Mouse (Mus musculus) heart, postnatal 4 days (tissue): ENCODE results near the gene Sobp. TPM values are rescaled to one million over a fixed set of nuclear protein-coding genes. Genes with fewer than 3 reads are reported as not detected.

Experiments
- DNase-seq: peaks from one replicate; pipeline ENCODE4 v3.0.0; 2021
- total RNA-seq, 2 experiments: library from RNA; stranded (reverse); gene quantifications; 2 replicates each; pipeline ENCODE4 v1.2.3; 2021

Sobp gene
- total RNA-seq, 2 experiments from 2014 or later = 12.2 to 13.0 TPM

DNA sequence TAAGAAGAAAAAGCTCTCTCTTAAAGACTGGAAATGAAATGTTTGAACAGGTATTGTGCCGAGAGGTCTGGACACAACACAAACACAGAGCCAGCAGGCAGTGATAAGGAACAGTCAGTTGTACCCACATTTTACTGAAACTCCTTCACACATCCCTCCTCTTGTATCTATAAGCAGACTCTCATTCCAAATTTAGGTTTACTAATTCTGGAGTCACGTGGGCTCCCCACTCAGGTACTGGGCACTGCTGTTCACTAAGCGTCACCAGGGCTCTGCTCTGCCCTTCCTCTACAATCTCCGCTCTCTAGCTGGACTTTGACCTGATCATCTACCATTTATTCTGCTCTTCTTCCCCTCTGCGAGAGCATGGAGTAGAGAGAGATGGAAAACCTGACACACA lies 15.4 kb downstream of the Sobp start:
- DNase-seq = no peak

DNA sequence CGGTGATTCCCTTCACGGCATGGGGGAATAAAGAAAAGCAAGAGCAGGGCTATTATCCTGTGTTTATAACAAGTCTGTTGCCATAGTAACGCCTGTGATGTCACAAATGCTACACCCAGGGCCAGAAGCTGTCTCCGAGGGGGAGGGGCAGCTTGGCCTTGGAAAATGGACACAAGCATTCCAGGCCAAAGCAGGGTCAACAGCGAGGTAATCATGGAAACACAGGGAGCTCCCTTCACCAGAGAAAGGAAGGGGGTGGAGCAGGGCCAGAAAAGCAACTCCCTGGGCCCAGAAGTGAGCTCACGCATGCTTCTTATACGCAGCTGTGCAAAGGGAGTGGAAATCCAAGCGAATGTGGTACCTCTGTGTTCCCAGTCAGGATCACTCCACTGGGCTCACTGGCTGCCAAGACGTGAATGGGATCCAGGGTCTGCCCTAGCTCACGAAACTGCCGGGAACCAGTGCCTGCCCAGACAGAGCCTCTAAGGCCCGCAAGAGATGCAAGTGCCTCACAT lies 19.2 kb downstream of the Sobp start:
- peak; percentile 86 for DNase-seq

DNA sequence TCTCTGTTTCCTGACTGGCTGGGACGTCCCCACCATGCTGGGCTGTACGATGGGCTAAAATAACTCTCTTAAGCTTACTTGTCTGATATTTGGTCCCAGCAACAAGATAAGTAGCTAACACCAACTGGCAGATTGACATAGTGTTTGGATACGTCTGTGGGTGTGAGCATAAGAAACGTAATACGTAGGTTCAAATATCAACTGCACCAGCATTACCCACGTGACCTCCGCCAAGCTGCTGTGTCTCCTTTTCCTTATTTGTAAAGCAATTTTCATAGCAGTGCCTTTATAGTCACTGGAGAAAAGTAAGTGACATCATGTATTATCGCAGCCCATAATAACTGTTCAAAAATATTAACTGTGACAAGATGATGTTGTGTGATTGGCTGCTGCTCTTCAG lies 21.7 kb downstream of the Sobp start:
- no peak for DNase-seq

DNA sequence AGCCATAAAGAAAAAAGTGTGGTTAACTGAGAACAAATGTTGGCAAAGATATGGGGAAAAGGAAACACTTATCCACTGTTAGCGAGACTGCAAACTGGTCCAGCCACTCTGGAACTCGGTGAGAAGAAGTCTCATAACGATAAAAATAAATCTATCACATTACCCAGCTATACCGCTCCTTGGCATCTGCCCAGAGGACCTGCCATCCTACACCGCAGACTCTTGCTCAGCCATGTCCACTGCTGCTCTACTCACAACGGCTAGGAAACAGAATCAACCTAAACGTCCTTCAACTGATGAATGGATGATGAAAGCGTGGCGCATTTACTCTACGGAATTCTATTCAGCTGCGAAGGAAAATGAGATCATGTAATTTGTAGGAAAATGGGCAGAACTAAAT lies 25.9 kb downstream of the Sobp start:
- no peak for DNase-seq

DNA sequence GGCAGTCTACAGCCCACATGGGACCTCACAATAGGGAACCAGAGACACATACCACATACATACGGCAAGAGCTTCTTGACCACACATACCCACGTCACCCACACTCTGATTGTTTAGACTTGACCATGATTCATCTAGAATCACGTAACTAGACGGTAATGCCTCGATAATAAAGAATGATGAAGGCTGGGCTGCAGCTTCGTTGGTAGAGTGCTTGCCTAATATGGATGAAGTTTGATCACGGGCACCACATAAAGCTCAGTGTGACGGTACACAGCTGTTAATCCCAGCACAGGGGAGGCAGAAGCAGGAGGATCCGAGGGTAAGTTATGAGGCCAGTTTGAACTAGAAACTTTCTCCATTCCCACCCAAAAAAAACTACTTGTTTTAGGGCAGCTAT lies 31.2 kb downstream of the Sobp start:
- no peak for DNase-seq

DNA sequence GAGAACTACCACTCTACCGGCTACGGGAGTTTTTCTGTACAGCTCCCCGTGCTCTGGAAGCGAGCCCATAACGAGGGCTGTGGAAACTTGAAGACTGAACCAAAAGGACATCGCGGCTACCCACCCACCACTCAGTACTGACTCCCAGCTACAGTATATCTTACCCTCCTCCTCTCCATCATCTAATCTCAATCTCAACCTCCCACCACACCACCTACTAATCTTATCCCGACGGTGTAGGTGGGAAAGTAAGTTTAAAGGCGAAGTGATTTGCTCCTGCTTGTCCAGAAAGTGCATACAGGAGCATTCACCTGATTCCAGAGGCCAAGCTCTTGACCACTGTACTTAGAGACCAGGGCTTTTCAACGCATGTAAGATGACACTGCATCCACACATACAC lies 40.3 kb downstream of the Sobp start:
- DNase-seq = no peak

DNA sequence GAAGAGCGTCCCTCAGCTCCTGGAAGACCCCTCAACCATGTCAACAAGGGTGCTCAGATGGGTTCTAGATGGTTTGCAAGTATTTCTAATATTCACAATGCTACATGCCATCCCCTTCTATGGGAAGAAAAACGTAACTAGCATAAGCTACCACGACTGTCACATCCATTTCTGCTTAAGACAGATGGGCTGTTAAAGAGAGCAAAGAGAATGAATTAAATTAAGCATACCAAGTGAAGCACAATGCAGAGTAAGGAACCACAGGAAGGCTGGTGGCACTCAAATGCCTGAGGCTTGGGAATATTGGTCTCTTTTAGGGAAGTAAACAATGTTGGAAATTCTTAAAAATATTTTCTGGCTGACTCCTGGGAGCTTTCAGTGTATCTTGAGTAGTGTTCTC lies 45.6 kb downstream of the Sobp start:
- no peak for DNase-seq

DNA sequence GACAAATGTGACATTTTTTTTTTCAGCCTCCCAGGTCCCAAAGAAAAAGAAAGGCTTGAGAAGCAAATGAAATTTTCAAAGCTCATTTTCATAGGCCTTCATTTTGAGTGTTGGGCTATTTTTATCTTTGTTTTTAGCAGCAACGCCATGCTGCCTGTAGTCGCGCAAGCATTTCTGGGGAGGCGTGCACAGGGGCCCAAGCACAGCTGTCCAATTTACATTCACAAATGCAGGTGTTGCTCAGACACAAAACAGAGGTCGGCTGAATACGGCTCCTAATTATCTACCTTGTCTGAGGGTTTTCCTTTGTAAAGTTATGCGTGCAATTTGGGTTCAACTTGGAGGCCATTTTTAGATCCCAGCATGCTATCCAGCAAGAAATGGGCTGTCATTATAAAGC lies 49.8 kb downstream of the Sobp start:
- DNase-seq = no peak

DNA sequence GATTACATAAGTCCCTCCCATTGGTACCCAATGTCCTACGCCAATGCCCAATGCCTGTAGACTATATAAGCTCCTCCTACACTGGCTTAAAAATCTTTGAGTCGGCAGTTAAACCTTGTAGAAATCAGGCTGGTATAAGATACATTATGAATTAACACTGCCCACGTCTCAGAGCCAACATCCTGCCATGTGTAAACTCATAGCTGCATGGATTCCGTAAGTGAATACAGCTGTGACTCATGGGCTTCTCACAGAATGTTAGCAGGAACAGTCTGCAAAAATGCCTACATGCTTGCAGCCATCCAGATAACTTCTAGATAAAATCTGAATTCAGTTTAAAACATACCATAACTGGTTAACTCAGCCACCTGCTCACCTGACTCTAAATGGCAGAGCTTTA lies 50.2 kb downstream of the Sobp start:
- no peak for DNase-seq

DNA sequence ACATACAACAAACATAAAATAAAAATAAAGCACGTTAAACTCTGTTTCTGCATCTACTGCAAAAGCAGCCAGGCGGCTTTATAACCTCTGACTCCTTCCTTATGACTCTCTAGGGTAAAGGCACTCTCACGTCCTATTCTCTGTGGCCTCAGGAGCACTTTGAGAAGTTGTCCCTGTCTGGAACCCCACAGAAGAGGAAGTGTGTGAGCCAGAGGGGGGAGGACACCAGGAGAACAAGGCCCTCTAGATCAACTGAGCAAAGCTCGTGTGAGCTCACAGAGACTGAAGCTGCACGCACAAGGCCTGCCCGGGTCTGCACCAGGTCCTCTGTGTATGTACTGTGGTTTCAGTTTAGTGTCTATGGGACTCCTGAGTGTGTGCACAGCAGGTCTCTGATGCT lies 50.9 kb downstream of the Sobp start:
- no peak for DNase-seq

DNA sequence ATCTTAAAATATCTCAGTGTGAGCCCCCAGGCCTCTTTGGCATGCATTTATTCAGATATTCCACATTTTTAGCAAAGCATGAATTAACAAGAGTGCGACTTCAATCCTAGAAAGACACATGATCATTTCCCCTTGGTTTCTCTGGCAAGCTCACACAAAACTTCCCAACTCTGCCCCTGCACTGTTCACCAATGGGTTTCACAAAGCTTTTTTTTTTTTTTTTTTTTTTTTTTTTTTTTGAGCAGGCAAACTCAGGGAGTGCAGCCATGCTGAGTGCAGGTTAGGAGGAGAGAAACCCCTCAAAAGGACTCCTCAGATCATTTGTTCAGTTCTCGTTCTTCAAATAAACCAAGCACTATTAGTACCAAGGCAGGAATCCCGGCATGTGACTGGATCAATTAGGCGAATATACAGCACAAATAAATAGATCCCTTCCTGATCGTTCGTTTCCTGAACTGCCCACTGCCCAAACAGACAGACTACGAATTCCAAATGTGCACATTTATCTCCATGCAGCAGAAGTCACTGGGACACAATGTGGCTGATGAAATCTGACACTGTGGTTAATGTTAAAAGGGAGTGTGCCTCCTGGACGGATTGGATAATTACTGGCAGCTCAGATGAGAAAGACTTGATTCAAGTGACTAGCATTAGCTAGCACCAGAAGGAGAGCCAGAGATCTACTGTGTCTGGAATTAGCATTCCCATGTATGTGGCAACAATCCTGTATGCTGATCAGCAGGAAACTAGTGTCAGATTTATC lies 53.5 kb downstream of the Sobp start:
- no peak for DNase-seq

DNA sequence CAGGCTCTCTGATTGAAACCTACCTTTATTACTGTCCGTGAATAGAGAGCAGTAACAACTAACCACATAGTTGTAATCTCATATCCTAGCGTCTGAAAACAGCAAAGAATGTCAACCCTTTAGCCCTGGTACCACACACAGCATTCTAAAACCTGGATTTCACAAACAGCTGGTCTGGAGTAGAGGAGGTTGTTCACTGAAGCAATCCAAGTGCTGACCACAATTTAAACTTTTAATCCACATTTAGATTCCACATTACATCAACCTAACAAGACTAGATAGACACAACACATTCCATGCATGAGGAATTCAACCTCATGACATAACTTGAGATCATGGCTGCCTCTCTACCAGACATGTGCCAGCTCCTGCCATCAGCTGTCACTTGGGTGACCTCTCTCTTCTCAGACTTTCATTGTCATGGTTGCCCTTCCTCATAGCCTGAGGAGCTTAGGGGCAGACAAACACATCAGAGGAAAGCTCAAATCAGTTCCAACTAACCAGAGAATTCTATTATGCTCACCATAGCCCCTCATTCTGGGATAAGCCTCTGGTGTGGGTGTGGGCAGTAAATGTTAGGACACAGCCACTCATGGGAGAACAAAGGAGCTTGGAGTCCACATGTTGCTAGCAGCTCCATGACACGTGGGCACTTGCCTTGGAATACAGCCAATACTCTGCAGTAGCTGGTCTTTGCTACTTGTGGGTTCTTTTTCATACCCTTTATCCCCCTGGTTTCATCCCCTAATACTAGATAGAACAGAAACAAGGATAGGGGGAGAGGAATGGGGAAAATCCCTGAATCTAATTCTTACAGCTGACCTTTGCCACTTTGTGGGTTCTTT lies 58.0 kb downstream of the Sobp start:
- DNase-seq = no peak

DNA sequence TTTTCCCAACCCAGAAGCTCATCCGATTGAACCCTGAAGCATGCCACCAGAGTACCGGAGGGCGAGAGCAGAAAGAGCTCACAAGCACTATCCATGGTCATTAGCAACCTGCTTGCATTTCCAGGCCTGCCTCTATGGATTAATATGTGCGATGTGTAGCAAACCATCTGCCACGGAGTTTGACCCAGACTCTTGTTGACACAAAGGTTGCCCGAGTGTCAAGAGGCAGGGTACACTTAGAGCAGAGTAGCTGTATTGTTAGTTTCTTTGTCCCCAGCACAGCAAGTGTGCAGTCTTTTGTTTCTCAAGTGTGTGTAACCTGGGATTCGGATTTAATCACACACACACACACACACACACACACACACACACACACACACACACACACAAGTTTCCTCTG lies 62.0 kb downstream of the Sobp start:
- DNase-seq = no peak

DNA sequence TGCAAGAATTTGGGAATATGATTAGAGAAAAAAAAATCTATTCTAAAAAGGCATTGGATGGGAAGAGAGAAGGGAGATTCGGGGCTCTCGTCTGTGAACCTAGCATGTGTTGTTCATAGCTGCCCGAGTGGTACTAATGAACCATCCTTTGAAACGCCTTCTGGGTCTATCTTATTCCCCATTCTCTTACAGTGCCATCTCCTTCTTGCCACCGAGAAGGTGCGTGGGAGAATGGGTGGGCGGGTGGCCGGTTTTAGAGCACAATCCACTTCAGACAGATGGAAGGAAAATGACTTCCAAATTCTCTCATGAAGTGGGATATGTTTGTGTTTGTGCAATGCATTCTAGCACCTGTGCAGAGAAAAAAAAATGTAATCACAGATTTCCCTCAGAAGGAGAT lies 67.7 kb downstream of the Sobp start:
- no peak for DNase-seq

DNA sequence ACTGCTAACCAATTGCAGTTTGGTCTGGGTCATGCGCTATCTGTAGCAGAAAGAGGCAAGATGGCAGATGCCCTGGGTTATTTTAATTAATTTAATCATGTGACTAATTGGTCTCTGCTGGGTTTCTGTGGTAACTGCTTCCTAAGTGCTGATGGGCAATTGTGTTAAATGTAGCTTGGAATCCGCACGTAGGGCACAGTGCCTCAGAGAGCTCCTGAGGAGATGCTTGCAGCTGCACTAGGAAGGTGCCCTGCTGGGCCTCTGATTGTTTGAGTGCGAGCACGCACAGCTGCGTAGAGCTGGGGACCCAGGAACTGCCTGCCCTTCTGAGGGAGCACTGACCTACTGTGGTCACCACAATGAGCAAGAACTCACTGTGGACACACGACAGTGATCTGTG lies 68.1 kb downstream of the Sobp start:
- DNase-seq = no peak

DNA sequence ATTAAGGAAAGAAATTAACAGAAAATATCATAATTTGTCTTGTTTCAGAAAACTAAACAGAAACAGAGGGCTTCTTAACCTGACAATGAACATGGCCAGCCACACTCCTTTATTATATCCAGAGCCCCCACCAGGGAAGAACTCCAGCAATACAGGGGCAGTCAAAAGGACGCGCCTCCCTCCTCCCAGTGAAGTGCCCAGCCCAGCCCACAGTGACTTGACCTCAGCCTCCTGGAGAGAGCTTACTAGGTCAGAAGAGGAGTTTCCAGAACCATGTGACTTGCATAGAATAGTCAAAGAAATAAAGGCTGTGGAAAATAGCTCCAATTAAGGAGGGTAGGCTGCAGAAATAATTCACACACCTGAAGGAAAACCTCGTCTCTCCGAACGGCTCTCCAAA lies 73.8 kb downstream of the Sobp start:
- no peak for DNase-seq

DNA sequence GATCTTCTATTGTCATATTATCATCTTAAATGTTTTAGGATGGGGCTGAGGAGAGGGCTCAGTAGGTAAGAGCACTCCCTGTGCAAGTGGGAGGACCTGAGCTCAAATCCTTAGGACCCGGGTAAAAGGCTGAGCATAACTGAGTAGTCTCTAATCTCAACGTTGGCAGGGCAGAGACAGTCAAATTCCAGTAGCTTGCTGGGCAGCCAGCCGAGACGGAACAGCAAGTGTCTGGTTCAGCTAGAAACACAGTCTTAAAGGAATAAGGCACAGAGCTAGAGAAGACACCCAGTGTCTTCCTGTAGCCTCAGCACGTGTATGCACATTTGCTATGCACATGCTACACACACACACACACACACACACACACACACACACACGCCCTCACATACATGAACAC lies 75.1 kb downstream of the Sobp start:
- DNase-seq = no peak

DNA sequence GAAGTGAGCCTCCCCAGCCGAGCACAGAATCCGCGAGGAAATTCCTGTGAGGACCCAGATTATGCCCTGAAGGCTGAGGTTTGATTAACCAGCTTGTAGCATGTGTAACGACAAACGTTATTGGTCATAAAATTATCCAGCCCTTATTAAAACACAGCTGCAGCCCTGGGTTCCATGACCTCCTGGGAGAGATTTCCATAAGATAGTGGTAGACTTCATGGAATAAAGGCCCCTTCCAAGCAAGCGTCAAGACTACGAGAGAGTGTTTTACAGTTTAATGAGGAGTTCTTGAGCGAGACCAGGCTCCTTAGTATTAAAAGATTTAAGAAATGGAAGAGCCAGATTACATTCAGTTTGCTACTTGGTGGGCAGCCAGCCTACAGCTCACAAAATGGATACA lies 76.6 kb downstream of the Sobp start:
- no peak for DNase-seq

DNA sequence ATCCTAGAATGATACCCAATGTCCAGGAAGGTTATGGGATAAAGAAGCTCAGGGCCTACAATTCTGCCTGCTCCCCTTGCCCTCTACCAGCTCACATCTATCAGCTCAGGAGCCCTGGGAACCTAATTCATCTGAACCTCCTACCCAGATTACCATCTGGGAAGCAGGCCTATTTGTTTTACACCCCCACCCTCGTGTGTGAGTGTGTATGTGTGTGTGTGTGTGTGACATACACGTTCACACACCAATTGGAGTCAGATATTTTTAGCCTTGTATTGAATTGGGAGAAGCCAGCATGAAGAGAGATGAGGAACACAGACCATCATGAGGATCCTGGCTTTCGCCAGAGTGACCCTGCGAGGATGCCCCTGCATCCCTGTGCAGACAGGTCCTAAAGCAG lies 77.7 kb downstream of the Sobp start:
- no peak for DNase-seq

DNA sequence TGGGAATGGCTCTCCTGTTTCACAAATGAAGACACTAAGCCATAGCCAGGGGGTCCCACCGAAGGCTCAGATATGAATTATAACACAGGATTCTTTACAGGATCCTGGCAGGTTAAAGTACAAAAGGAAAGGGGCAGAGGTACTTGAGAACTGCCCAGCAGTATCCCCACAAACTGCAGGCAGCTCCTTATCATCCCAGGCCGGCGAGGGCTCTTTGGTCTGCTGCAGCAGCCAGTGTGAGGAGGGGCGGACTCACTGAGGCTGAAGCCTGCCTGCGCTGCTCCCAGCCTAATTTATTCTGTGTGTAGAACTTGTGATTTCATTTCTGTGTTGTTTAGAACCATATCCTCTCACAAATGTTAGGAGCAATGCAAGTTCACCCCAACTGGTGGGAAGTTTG lies 79.8 kb downstream of the Sobp start:
- no peak for DNase-seq

DNA sequence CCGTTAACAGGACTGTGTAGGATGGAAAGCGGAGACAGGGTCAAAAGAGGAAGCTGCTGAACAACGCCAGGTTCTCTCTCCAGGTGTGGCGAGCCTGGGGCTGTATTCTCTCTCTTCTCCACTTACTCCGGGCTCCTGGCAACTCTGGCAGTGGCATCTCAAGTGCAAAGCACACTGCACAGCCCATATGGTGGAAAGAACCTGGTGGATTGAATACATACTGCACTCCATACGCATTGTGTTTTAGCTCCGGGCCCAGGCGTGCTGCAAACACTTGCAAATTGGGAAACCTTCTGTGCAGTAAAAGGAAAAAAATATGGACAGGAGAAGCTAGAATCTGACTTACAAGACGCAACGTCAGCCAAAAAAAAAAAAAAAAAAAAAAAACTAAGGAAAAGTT lies 80.9 kb downstream of the Sobp start:
- no peak for DNase-seq

DNA sequence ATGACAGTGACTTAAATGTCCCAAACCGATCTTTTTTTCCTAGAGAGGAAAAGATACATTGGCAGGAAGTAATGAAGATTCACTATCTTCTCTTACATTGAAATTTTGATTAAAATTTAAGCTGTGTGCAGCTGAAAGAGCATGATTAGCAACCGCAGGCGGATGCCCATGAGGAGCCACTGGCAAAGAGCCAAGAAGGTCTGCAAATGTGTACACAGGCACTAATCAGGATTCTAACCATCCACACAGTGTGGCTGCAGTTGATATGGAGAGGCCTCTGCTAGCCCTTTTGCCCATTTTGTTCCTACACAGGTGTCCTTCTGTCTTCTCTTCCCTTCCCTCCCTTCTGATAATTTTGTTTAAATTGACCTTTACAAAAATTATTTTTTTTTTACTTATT lies 84.3 kb downstream of the Sobp start:
- DNase-seq = no peak

DNA sequence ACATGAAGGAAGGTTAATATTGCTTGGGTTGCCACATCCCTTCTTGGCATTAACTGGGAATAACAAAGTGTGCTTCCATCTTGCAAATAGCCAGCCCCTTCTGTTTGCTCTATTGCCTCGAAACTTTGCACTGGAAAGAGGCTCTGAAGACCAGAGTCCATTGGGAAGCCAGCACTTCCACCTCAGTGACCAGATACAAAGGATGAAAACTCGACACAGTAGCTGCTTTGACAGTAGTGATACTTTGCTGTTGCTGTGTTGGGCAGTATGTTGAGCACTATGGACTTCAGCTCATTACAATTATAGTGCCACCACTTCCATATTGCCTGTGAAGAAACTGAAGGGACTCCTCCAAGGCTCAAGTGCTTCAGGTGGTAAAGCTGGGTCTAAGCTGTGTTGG lies 86.9 kb downstream of the Sobp start:
- no peak for DNase-seq

DNA sequence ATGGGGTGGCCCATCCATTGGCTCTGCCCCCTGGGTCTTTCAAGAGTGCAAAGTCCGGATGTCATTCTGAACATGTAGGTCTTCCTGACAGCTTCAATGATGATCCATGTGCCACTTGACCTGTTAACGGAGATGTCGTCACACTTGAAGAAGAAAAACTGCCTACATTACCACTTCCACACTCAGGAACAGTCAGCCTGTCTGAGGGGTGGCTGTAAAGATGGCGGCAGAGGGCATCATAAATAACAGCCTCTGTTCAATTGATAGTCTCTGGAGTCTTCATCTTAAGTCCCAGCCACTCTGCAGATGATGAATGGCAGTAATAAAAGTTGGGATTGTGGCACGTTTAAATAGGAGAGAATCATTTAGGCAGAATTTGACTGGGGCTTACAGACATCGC lies 87.4 kb downstream of the Sobp start:
- no peak for DNase-seq
